Mouse (Mus musculus): ENCODE measurements around the gene Gm49395. TPM values are rescaled to one million over a fixed set of nuclear protein-coding genes. Genes with fewer than 3 reads are reported as not detected.

Gene Gm49395
- polyA plus RNA-seq, 1 experiment from 2014 or later: 4.9 TPM

- no peaks in the 10 kb centered on the region for H3K9me3 ChIP-seq (replicated peaks; ENCODE audit: control insufficient read depth, low read length)
- no peak overlapping the region for H3K4me3 ChIP-seq (replicated peaks; ENCODE audit: low read length)
- no peak overlapping the region for H3K9ac ChIP-seq (ENCODE audit: low read length)
- H3K27ac ChIP-seq (ENCODE audit: low read length): peak overlapping the region; percentile 50
- H3K36me3 ChIP-seq (ENCODE audit: control insufficient read depth, insufficient read depth, low read length): no peaks in the 10 kb centered on the region
- H3K4me2 ChIP-seq (ENCODE audit: low read depth, low read length): no peak overlapping the region
- ATAC-seq (ENCODE audit: insufficient read depth, low FRiP score): peak; percentile 66
- no peaks in the 10 kb centered on the region for H3K4me1 ChIP-seq (ENCODE audit: control insufficient read depth, insufficient read depth, low read length)
- H3K27me3 ChIP-seq (ENCODE audit: control insufficient read depth, insufficient read depth, low read length): no peaks in the 10 kb centered on the region
- 62% methylated on average over 13 of the region's 13 CpGs for WGBS
These were observed 50.8 kb downstream of the Gm49395 start for GRCm38 (mm10) chr13:115050660-115051559.

GRCm38 (mm10) chr13:115042652-115043051 is 59.1 kb downstream of the Gm49395 start:
- WGBS: 40% methylated on average over 2 of the region's 2 CpGs
- no peak for ATAC-seq (ENCODE audit: insufficient read depth, low FRiP score)
- H3K27me3 ChIP-seq (ENCODE audit: control insufficient read depth, insufficient read depth, low read length): no peaks in the 10 kb centered on the region

GRCm38 (mm10) chr13:115037304-115037703 is 64.4 kb downstream of the Gm49395 start:
- no peaks in the 10 kb centered on the region for H3K36me3 ChIP-seq (ENCODE audit: control insufficient read depth, insufficient read depth, low read length)
- H3K27me3 ChIP-seq (ENCODE audit: control insufficient read depth, insufficient read depth, low read length): no peaks in the 10 kb centered on the region
- no peak overlapping the region for H3K4me2 ChIP-seq (ENCODE audit: low read depth, low read length)
- ATAC-seq (ENCODE audit: insufficient read depth, low FRiP score): 0 out of 2 replicates have a peak, but pooled peaks have one; percentile 53
- H3K9ac ChIP-seq (ENCODE audit: low read length): no peak overlapping the region
- no peak overlapping the region for H3K27ac ChIP-seq (ENCODE audit: low read length)
- no peaks in the 10 kb centered on the region for H3K9me3 ChIP-seq (replicated peaks; ENCODE audit: control insufficient read depth, low read length)
- H3K4me1 ChIP-seq (ENCODE audit: control insufficient read depth, insufficient read depth, low read length): peaks cover 6% of the 10 kb centered on the region; the same call in 1 of the 2 replicates
- WGBS: 56% methylated on average over 4 of the region's 4 CpGs
- H3K4me3 ChIP-seq (replicated peaks; ENCODE audit: low read length): no peak overlapping the region

More at GRCm38 (mm10) chr13:115042652-115043051, 59.1 kb downstream of the Gm49395 start:
- Histone ChIP-seq H3K27ac (ENCODE audit: low read length) (peak overlapping the region; percentile 55; the same call in 1 of the 2 replicates), H3K9ac (ENCODE audit: low read length) (no peak overlapping the region), H3K4me2 (ENCODE audit: low read depth, low read length) (no peak overlapping the region), H3K4me3 (replicated peaks; ENCODE audit: low read length) (no peak overlapping the region), H3K4me1 (ENCODE audit: control insufficient read depth, insufficient read depth, low read length) (no peaks in the 10 kb centered on the region), H3K36me3 (ENCODE audit: control insufficient read depth, insufficient read depth, low read length) (no peaks in the 10 kb centered on the region), H3K9me3 (replicated peaks; ENCODE audit: control insufficient read depth, low read length) (no peaks in the 10 kb centered on the region)

- 53% methylated on average over 8 of the region's 8 CpGs for WGBS
- Histone ChIP-seq H3K9ac (ENCODE audit: low read length) (no peak overlapping the region), H3K9me3 (replicated peaks; ENCODE audit: control insufficient read depth, low read length) (no peaks in the 10 kb centered on the region), H3K4me3 (replicated peaks; ENCODE audit: low read length) (no peak overlapping the region), H3K36me3 (ENCODE audit: control insufficient read depth, insufficient read depth, low read length) (no peaks in the 10 kb centered on the region), H3K4me1 (ENCODE audit: control insufficient read depth, insufficient read depth, low read length) (peaks cover 10% of the 10 kb centered on the region), H3K4me2 (ENCODE audit: low read depth, low read length) (no peak overlapping the region), H3K27ac (ENCODE audit: low read length) (no peak overlapping the region), H3K27me3 (ENCODE audit: control insufficient read depth, insufficient read depth, low read length) (no peaks in the 10 kb centered on the region)
- ATAC-seq (ENCODE audit: insufficient read depth, low FRiP score): no peak
These were observed 66.3 kb downstream of the Gm49395 start for GRCm38 (mm10) chr13:115035387-115035786.

- Histone ChIP-seq H3K9me3 (replicated peaks; ENCODE audit: control insufficient read depth, low read length) (no peaks in the 10 kb centered on the region), H3K9ac (ENCODE audit: low read length) (no peak overlapping the region), H3K4me1 (ENCODE audit: control insufficient read depth, insufficient read depth, low read length) (peaks cover 10% of the 10 kb centered on the region), H3K4me3 (replicated peaks; ENCODE audit: low read length) (no peak overlapping the region), H3K27ac (ENCODE audit: low read length) (no peak overlapping the region), H3K36me3 (ENCODE audit: control insufficient read depth, insufficient read depth, low read length) (no peaks in the 10 kb centered on the region), H3K4me2 (ENCODE audit: low read depth, low read length) (no peak overlapping the region), H3K27me3 (ENCODE audit: control insufficient read depth, insufficient read depth, low read length) (no peaks in the 10 kb centered on the region)
- WGBS: 81% methylated on average over 2 of the region's 2 CpGs
- no peak for ATAC-seq (ENCODE audit: insufficient read depth, low FRiP score)
These were observed 68.6 kb downstream of the Gm49395 start for GRCm38 (mm10) chr13:115033135-115033534.

GRCm38 (mm10) chr13:115031177-115032000 is 70.3 kb downstream of the Gm49395 start:
- Histone ChIP-seq H3K9me3 (replicated peaks; ENCODE audit: control insufficient read depth, low read length) (no peaks in the 10 kb centered on the region), H3K4me2 (ENCODE audit: low read depth, low read length) (no peak overlapping the region), H3K27ac (ENCODE audit: low read length) (peak overlapping the region; percentile 11; the same call in 1 of the 2 replicates), H3K27me3 (ENCODE audit: control insufficient read depth, insufficient read depth, low read length) (no peaks in the 10 kb centered on the region), H3K4me1 (ENCODE audit: control insufficient read depth, insufficient read depth, low read length) (peaks cover 4% of the 10 kb centered on the region; the same call in 1 of the 2 replicates), H3K4me3 (replicated peaks; ENCODE audit: low read length) (no peak overlapping the region), H3K9ac (ENCODE audit: low read length) (no peak overlapping the region), H3K36me3 (ENCODE audit: control insufficient read depth, insufficient read depth, low read length) (no peaks in the 10 kb centered on the region)
- 63% methylated on average over 17 of the region's 17 CpGs for WGBS
- no peak for ATAC-seq (ENCODE audit: insufficient read depth, low FRiP score)

GRCm38 (mm10) chr13:115025394-115025793 is 76.3 kb downstream of the Gm49395 start:
- H3K9ac ChIP-seq (ENCODE audit: low read length): no peak overlapping the region
- H3K27ac ChIP-seq (ENCODE audit: low read length): no peak overlapping the region
- no peaks in the 10 kb centered on the region for H3K36me3 ChIP-seq (ENCODE audit: control insufficient read depth, insufficient read depth, low read length)
- H3K9me3 ChIP-seq (replicated peaks; ENCODE audit: control insufficient read depth, low read length): no peaks in the 10 kb centered on the region
- no peak for ATAC-seq (ENCODE audit: insufficient read depth, low FRiP score)
- 73% methylated on average over 3 of the region's 3 CpGs for WGBS
- no peaks in the 10 kb centered on the region for H3K27me3 ChIP-seq (ENCODE audit: control insufficient read depth, insufficient read depth, low read length)
- no peaks in the 10 kb centered on the region for H3K4me1 ChIP-seq (ENCODE audit: control insufficient read depth, insufficient read depth, low read length)
- no peak overlapping the region for H3K4me2 ChIP-seq (ENCODE audit: low read depth, low read length)
- H3K4me3 ChIP-seq (replicated peaks; ENCODE audit: low read length): no peak overlapping the region

- no peaks in the 10 kb centered on the region for H3K27me3 ChIP-seq (ENCODE audit: control insufficient read depth, insufficient read depth, low read length)
- no peak overlapping the region for H3K4me2 ChIP-seq (ENCODE audit: low read depth, low read length)
- no peak overlapping the region for H3K4me3 ChIP-seq (replicated peaks; ENCODE audit: low read length)
- no peak overlapping the region for H3K9ac ChIP-seq (ENCODE audit: low read length)
- no peaks in the 10 kb centered on the region for H3K36me3 ChIP-seq (ENCODE audit: control insufficient read depth, insufficient read depth, low read length)
- WGBS: 84% methylated on average over 6 of the region's 6 CpGs
- no peaks in the 10 kb centered on the region for H3K4me1 ChIP-seq (ENCODE audit: control insufficient read depth, insufficient read depth, low read length)
- no peak for ATAC-seq (ENCODE audit: insufficient read depth, low FRiP score)
- no peak overlapping the region for H3K27ac ChIP-seq (ENCODE audit: low read length)
- H3K9me3 ChIP-seq (replicated peaks; ENCODE audit: control insufficient read depth, low read length): no peaks in the 10 kb centered on the region
These were observed 79.5 kb downstream of the Gm49395 start for GRCm38 (mm10) chr13:115022117-115022787.

Measured in stomach, embryonic 16.5 days (tissue).